Mouse (Mus musculus) gastrocnemius, adult 8-10 months (tissue): Measurements from ENCODE around the gene Tor2a. TPM values are rescaled to one million over a fixed set of nuclear protein-coding genes. Genes with fewer than 3 reads are reported as not detected.

ENCODE experiments used
- DNase-seq, 2 experiments: peaks; one replicate each; pipeline ENCODE4 v3.0.0; 2022; ENCODE audit warnings: low spot score in 2 of 2
- total RNA-seq, 4 experiments: library from RNA; stranded (reverse); gene quantifications; 2 replicates each; pipeline ENCODE4 v1.2.4; 2022

Tor2a gene
- total RNA-seq, 4 experiments from 2014 or later = 4.3 to 5.1 (median 4.6) TPM

- no peak for DNase-seq
Observed at GRCm38 (mm10) chr2:32728463-32728862, 28.6 kb upstream of the Tor2a start.

GRCm38 (mm10) chr2:32729547-32729946, 27.5 kb upstream of the Tor2a start:
- no peak for DNase-seq

GRCm38 (mm10) chr2:32730854-32731253, 26.2 kb upstream of the Tor2a start:
- DNase-seq = no peak

- DNase-seq = no peak
Observed at GRCm38 (mm10) chr2:32731911-32732310, 25.1 kb upstream of the Tor2a start.

- no peak for DNase-seq
Observed at GRCm38 (mm10) chr2:32732695-32733094, 24.3 kb upstream of the Tor2a start.

GRCm38 (mm10) chr2:32734480-32734879, 22.6 kb upstream of the Tor2a start:
- no peak for DNase-seq

- no peak for DNase-seq
Observed at GRCm38 (mm10) chr2:32734933-32735332, 22.1 kb upstream of the Tor2a start.

- no peak for DNase-seq
Observed at GRCm38 (mm10) chr2:32736306-32736829, 20.7 kb upstream of the Tor2a start.

GRCm38 (mm10) chr2:32737008-32737407, 20.0 kb upstream of the Tor2a start:
- DNase-seq = no peak

GRCm38 (mm10) chr2:32739311-32739710, 17.7 kb upstream of the Tor2a start:
- DNase-seq = no peak

GRCm38 (mm10) chr2:32740916-32741272, 16.1 kb upstream of the Tor2a start, which contains the start of gene 6330409D20Rik:
Gene 6330409D20Rik (minus strand): TSS chr2:32741016.
- no peak for DNase-seq

- DNase-seq = no peak
Observed at GRCm38 (mm10) chr2:32741273-32742172, 15.5 kb upstream of the Tor2a start.

- no peak for DNase-seq
Observed at GRCm38 (mm10) chr2:32742173-32742531, 14.9 kb upstream of the Tor2a start.

GRCm38 (mm10) chr2:32744272-32744982, 12.6 kb upstream of the Tor2a start:
- DNase-seq = no peak

GRCm38 (mm10) chr2:32749082-32749481, 8.0 kb upstream of the Tor2a start:
- DNase-seq = no peak

- no peak for DNase-seq
Observed at GRCm38 (mm10) chr2:32750199-32750598, 6.8 kb upstream of the Tor2a start.

GRCm38 (mm10) chr2:32750887-32751664, 6.0 kb upstream of the Tor2a start:
- DNase-seq = no peak

- no peak for DNase-seq
Observed at GRCm38 (mm10) chr2:32751665-32752033, 5.4 kb upstream of the Tor2a start.

GRCm38 (mm10) chr2:32752181-32752580, 4.9 kb upstream of the Tor2a start:
- no peak for DNase-seq

GRCm38 (mm10) chr2:32756674-32757055, 369 bp upstream of the Tor2a start:
- no peak for DNase-seq

GRCm38 (mm10) chr2:32758503-32758902, 1.5 kb downstream of the Tor2a start:
- DNase-seq = no peak

- DNase-seq = no peak
Observed at GRCm38 (mm10) chr2:32759001-32759400, 2.0 kb downstream of the Tor2a start.
